Mouse (Mus musculus) G1E (cell line): Measurements from ENCODE around the gene Osmr. TPM values are rescaled to one million over a fixed set of nuclear protein-coding genes. Genes with fewer than 3 reads are reported as not detected.

Source experiments
- ATAC-seq: 2 replicates; pipeline ENCODE4 v1.8.0; 2016; ENCODE audit warnings: mild to moderate bottlenecking; ENCODE audit not compliant: insufficient number of reproducible peaks, poor library complexity, low FRiP score, severe bottlenecking; ENCODE audit errors: extremely low read depth
- DNase-seq: peaks from one replicate; pipeline ENCODE4 v3.0.0; 2012; ENCODE audit warnings: low spot score
- H3K27me3 ChIP-seq: 2 replicates; pipeline ENCODE4 v1.6.1; 2012; ENCODE audit warnings: mild to moderate bottlenecking, low read length, inconsistent platforms; ENCODE audit not compliant: insufficient read depth
- H3K36me3 ChIP-seq: replicated peaks from 2 replicates; pipeline ENCODE3; 2012; ENCODE audit warnings: mild to moderate bottlenecking, inconsistent platforms
- H3K4me1 ChIP-seq: 2 replicates; pipeline ENCODE4 v1.6.1; 2012; ENCODE audit warnings: low read depth, low read length, inconsistent platforms, mixed read lengths; ENCODE audit not compliant: insufficient read depth
- H3K4me3 ChIP-seq: 2 replicates; pipeline ENCODE4 v1.5.1; 2012; ENCODE audit warnings: low read depth, mild to moderate bottlenecking, inconsistent platforms, low read length, moderate library complexity, mixed read lengths
- H3K9me3 ChIP-seq: replicated peaks from 2 replicates; pipeline ENCODE4 v1.6.1; 2012; ENCODE audit warnings: inconsistent platforms
- CTCF ChIP-seq: IDR thresholded peaks from 2 replicates; pipeline ENCODE4 v1.5.1; 2012; ENCODE audit warnings: low read depth, low read length, inconsistent platforms, mixed read lengths
- GATA1 ChIP-seq: IDR thresholded peaks from 2 replicates; pipeline ENCODE4 v1.6.1; 2012; ENCODE audit warnings: borderline replicate concordance, low read length, inconsistent platforms, mixed read lengths
- GATA2 ChIP-seq: IDR thresholded peaks from 2 replicates; pipeline ENCODE4 v1.6.1; 2012; ENCODE audit warnings: low read depth, low read length, inconsistent platforms, borderline replicate concordance
- POLR2AphosphoS5 ChIP-seq: IDR thresholded peaks from 2 replicates; pipeline ENCODE4 v1.6.1; 2012; ENCODE audit warnings: low read depth, low read length, inconsistent platforms; ENCODE audit not compliant: insufficient replicate concordance
- TAL1 ChIP-seq: conservative IDR thresholded peaks from 2 replicates; pipeline ENCODE4 v1.6.1; 2012; ENCODE audit warnings: low read depth, low read length, inconsistent platforms, mixed read lengths
- polyA plus RNA-seq: library from polyadenylated mRNA; stranded (reverse); fragments of >175 nt; gene quantifications from 2 replicates; pipeline ENCODE4 v1.2.3, GENCODE M21; 2012
- total RNA-seq, 2 experiments: library from RNA; stranded (forward) in 1 of 2; stranded (reverse) in 1 of 2; fragments of 200-1000 nt in 1 of 2; fragments of >200 nt in 1 of 2; fragmentation: Nextera tagmentation in 1 of 2; gene quantifications; 2 replicates each; pipeline ENCODE4 v1.2.3; 2014 to 2017

Osmr gene
- total and polyA plus RNA-seq, 3 experiments = 0.22 TPM; not detected in 2

DNA sequence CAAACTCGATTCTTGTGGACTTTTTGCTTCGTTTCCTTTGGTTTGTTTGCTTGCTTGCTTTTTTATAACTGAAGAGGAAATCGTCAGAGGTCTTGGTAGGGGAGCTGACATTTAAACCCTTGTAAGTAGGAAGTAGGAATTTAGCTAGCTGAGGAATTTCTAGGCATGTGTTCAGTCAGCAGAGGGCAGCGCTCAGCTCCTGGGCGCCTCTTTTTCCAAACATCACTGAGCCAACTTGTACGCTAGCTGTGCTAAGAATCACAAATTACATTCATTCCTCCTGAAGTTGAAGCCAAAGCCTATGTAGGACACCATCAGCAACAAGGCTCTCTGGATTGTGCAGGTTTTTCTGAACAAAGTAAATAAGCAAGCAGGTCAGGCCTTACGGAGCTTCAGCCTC lies 7.4 kb upstream of the Osmr start:
- H3K9me3 ChIP-seq = no peaks in the 10 kb centered on the region
- H3K4me3 ChIP-seq = no peak overlapping the region
- ATAC-seq = no peak
- no peak for DNase-seq
- no peaks in the 10 kb centered on the region for H3K36me3 ChIP-seq
- H3K27me3 ChIP-seq = peaks cover 16% of the 10 kb centered on the region; the same call in 1 of the 2 replicates
- 0 out of 2 replicates have a peak, but pooled peaks cover 8% of the 10 kb centered on the region for H3K4me1 ChIP-seq
- TF ChIP-seq TAL1 (no peak), GATA2 (no peak), GATA1 (no peak), CTCF (no peak), POLR2AphosphoS5 (no peak)

DNA sequence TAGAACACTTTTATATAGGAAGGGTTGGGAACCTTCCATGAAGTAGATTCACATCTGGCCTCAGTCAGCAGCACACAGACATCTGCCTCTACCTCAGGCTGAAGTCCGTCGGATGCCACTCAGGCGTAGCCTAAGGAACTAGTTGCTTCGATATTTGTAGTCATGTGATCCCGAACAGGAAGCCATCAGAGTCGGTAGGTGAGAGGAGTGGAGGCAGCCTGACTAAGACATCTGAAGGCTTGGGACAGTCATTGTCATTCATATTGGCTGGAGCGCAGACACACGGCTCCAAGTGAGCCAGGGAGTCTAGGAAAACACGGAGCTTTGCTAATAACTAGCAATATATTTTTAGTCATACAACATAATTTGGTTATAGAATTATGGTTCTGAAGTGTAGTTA lies 6.4 kb upstream of the Osmr start:
- Histone ChIP-seq H3K9me3 (no peaks in the 10 kb centered on the region), H3K36me3 (no peaks in the 10 kb centered on the region), H3K27me3 (peaks cover 17% of the 10 kb centered on the region), H3K4me1 (0 out of 2 replicates have a peak, but pooled peaks cover 8% of the 10 kb centered on the region), H3K4me3 (no peak overlapping the region)
- DNase-seq (no peak), ATAC-seq (no peak)
- TF ChIP-seq TAL1 (no peak), GATA2 (no peak), CTCF (no peak), GATA1 (no peak), POLR2AphosphoS5 (no peak)

DNA sequence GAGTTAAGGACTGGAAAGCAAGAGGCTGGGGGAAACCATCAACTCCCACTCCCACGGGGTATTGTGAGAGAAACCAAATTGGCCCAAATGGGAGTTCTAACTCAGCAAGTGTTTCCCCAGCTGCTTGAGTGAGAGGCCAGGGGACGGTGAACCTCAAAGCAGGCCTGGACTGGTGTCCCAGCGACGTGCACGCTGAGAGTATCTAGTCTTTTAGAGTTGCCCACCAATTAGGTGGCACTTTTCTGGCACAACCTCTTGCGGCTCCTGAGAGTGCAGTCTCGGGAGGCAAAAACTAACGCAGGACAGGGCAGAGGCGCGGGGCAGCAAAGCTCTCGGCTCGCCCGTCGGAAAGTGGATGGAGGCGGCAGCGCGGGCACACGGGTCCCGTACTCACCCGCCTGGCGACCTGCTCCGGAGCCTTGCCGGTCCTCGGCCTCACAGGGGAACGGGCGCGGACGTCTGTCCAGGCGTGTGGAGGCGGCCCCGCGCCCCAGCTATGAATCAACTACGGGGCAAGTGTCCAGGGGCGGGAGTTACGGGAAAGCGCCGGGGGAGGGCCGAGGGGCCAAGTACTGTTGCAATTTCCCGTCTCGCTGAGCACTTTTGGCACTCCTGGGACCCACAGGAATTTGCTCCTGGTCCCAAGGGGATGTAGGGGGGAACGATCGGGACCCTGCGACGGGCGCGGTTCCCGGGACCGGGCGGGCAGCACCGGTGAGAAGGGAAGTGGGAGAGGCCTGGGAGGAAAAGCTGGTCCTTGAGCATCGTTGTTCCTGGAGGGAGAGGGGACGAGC lies 765 bp downstream of the Osmr start:
- no peaks in the 10 kb centered on the region for H3K4me1 ChIP-seq
- peaks cover 3% of the 10 kb centered on the region for H3K27me3 ChIP-seq
- no peaks in the 10 kb centered on the region for H3K36me3 ChIP-seq
- TF ChIP-seq TAL1 (no peak), GATA2 (no peak), GATA1 (no peak), CTCF (no peak), POLR2AphosphoS5 (no peak)
- ATAC-seq (no peak), DNase-seq (no peak)
- H3K9me3 ChIP-seq = no peaks in the 10 kb centered on the region
- H3K4me3 ChIP-seq = no peak overlapping the region

GRCm38 (mm10) chr15:6873154-6873806 lies 1.5 kb downstream of the Osmr start:
- no peak for DNase-seq
- no peaks in the 10 kb centered on the region for H3K9me3 ChIP-seq
- ATAC-seq = no peak
- no peak overlapping the region for H3K4me3 ChIP-seq
- H3K36me3 ChIP-seq = no peaks in the 10 kb centered on the region
- H3K4me1 ChIP-seq = no peaks in the 10 kb centered on the region
- H3K27me3 ChIP-seq = peaks cover 3% of the 10 kb centered on the region
- TF ChIP-seq POLR2AphosphoS5 (no peak), CTCF (no peak), GATA1 (no peak), GATA2 (no peak), TAL1 (no peak)

DNA sequence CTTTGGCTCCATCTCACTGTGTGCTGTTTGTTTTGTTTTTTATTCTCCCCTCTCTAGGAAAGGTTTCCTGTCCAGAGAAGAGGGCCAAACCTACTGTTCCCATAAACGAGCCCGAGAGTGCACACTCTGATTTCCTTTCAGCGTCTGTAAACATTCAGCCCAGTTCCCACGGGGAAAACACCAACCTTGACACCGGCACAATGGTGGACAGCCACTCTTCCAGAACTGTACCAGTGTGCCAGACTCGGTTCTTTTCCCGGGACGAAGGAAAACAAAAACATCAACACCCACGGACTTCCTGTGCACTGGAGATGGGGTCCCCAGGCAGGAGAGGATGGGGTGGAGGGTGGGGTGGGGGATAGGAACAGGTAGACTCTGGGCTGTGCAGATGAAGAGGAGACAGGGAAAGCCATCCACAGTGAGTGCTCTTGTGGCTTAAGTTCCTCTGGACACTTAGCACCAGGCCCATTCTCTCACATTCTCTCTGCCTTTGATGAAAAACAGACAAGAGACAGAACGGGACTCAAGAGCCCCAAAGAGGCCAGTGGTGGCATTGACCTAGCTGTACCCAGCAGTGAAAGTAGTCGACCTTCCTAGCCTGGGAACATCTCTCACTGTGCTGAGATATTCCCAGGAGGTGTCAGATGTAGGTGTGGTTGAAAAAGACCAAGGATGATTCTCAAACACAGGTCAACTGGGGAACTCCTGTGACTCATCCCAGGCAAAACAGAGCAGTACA lies 3.0 kb downstream of the Osmr start:
- Histone ChIP-seq H3K4me3 (no peak overlapping the region), H3K36me3 (no peaks in the 10 kb centered on the region), H3K4me1 (no peaks in the 10 kb centered on the region), H3K27me3 (peaks cover 3% of the 10 kb centered on the region), H3K9me3 (no peaks in the 10 kb centered on the region)
- no peak for ATAC-seq
- DNase-seq = no peak
- TF ChIP-seq POLR2AphosphoS5 = no peak

GRCm38 (mm10) chr15:6866888-6867287 lies 7.9 kb downstream of the Osmr start:
- Histone ChIP-seq H3K36me3 (no peaks in the 10 kb centered on the region), H3K4me1 (no peaks in the 10 kb centered on the region), H3K27me3 (no peaks in the 10 kb centered on the region; the same call in 1 of the 2 replicates), H3K4me3 (no peak overlapping the region), H3K9me3 (no peaks in the 10 kb centered on the region)
- no peak for TF ChIP-seq GATA2
- no peak for TF ChIP-seq TAL1
- no peak for TF ChIP-seq POLR2AphosphoS5
- no peak for TF ChIP-seq GATA1
- TF ChIP-seq CTCF = no peak
- no peak for DNase-seq
- ATAC-seq = no peak
